Mouse (Mus musculus): ENCODE measurements around the gene Trcg1. TPM values are rescaled to one million over a fixed set of nuclear protein-coding genes. Genes with fewer than 3 reads are reported as not detected.

Gene Trcg1
- polyA plus RNA-seq, 1 experiment, result not detected

- TF ChIP-seq CTCF (IDR thresholded peaks at IDR 0.05; ENCODE audit: extremely low read depth, insufficient read depth, low read length) (no peak), POLR2A (IDR thresholded peaks at IDR 0.05; ENCODE audit: extremely low read depth, insufficient read depth, low read length) (no peak)
Observed at GRCm38 (mm10) chr9:57247201-57247671, 10.9 kb downstream of the Trcg1 start.

GRCm38 (mm10) chr9:57248030-57248942 lies 11.9 kb downstream of the Trcg1 start:
- no peak for TF ChIP-seq CTCF (IDR thresholded peaks at IDR 0.05; ENCODE audit: extremely low read depth, insufficient read depth, low read length)
- TF ChIP-seq POLR2A (IDR thresholded peaks at IDR 0.05; ENCODE audit: extremely low read depth, insufficient read depth, low read length), result no peak
- Histone ChIP-seq H3K4me1 (ENCODE audit: control insufficient read depth, insufficient read depth, low read length) (no peaks in the 10 kb centered on the region), H3K4me3 (ENCODE audit: insufficient read depth, low read length) (no peak overlapping the region), H3K27ac (ENCODE audit: insufficient read depth, low read length) (no peak overlapping the region)

More at GRCm38 (mm10) chr9:57247201-57247671, 10.9 kb downstream of the Trcg1 start:
- Histone ChIP-seq H3K27ac (ENCODE audit: insufficient read depth, low read length) (no peak overlapping the region), H3K4me1 (ENCODE audit: control insufficient read depth, insufficient read depth, low read length) (no peaks in the 10 kb centered on the region), H3K4me3 (ENCODE audit: insufficient read depth, low read length) (no peak overlapping the region)

DNA sequence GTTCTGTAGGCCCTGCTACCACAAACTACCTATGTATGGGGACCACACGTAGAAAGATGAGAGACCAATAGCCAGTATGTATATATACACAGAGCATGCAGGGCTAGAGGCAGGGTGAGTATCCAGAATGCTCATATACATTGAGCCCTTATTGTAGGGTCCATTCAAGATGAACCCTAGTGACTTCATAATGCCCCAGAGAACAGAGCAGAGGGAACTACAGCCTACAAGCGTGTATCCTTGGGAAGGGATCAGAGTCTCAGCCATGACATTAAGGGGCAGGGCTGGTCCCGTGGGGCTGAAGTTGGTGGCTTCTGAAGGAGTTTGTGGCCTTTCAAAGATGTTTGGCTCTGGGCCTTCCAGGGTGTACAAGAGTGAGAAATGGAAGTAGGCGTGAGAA lies 13.7 kb downstream of the Trcg1 start:
- TF ChIP-seq POLR2A (IDR thresholded peaks at IDR 0.05; ENCODE audit: extremely low read depth, insufficient read depth, low read length), result no peak
- TF ChIP-seq CTCF (IDR thresholded peaks at IDR 0.05; ENCODE audit: extremely low read depth, insufficient read depth, low read length), result no peak
- no peak overlapping the region for H3K27ac ChIP-seq (ENCODE audit: insufficient read depth, low read length)
- H3K4me3 ChIP-seq (ENCODE audit: insufficient read depth, low read length), result no peak overlapping the region
- H3K4me1 ChIP-seq (ENCODE audit: control insufficient read depth, insufficient read depth, low read length), result no peaks in the 10 kb centered on the region

DNA sequence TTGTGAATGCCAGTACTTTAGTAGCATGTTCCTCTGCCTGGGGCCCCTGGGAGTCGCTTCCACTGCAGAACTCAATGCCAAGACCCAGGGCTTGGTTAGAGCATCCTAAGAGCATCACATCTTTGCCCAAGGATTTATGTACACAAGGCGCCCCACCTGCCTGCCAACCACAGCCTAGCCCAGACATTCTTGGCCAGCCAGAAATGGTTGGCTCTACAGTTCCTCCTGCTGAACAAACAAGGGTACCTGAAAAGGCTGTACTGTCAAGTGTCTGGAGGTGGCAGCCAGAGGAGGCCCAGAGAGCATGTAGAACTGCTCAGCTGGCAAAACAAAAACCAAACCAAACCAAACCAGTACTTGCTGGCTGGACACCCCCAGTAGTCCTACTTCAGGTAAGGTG lies 14.8 kb downstream of the Trcg1 start:
- TF ChIP-seq CTCF (IDR thresholded peaks at IDR 0.05; ENCODE audit: extremely low read depth, insufficient read depth, low read length), result no peak
- TF ChIP-seq POLR2A (IDR thresholded peaks at IDR 0.05; ENCODE audit: extremely low read depth, insufficient read depth, low read length), result no peak
- Histone ChIP-seq H3K27ac (ENCODE audit: insufficient read depth, low read length) (no peak overlapping the region), H3K4me1 (ENCODE audit: control insufficient read depth, insufficient read depth, low read length) (no peaks in the 10 kb centered on the region), H3K4me3 (ENCODE audit: insufficient read depth, low read length) (no peak overlapping the region)

- H3K27ac ChIP-seq (ENCODE audit: insufficient read depth, low read length), result no peak overlapping the region
- TF ChIP-seq POLR2A (IDR thresholded peaks at IDR 0.05; ENCODE audit: extremely low read depth, insufficient read depth, low read length) (no peak), CTCF (IDR thresholded peaks at IDR 0.05; ENCODE audit: extremely low read depth, insufficient read depth, low read length) (no peak)
- H3K4me1 ChIP-seq (ENCODE audit: control insufficient read depth, insufficient read depth, low read length), result no peaks in the 10 kb centered on the region
- H3K4me3 ChIP-seq (ENCODE audit: insufficient read depth, low read length), result no peak overlapping the region
Observed at GRCm38 (mm10) chr9:57254061-57254460, 17.7 kb downstream of the Trcg1 start.

GRCm38 (mm10) chr9:57254823-57255495 lies 18.6 kb downstream of the Trcg1 start:
- Histone ChIP-seq H3K4me1 (ENCODE audit: control insufficient read depth, insufficient read depth, low read length) (no peaks in the 10 kb centered on the region), H3K27ac (ENCODE audit: insufficient read depth, low read length) (no peak overlapping the region), H3K4me3 (ENCODE audit: insufficient read depth, low read length) (no peak overlapping the region)
- TF ChIP-seq POLR2A (IDR thresholded peaks at IDR 0.05; ENCODE audit: extremely low read depth, insufficient read depth, low read length) (no peak), CTCF (IDR thresholded peaks at IDR 0.05; ENCODE audit: extremely low read depth, insufficient read depth, low read length) (no peak)

- no peaks in the 10 kb centered on the region for H3K4me1 ChIP-seq (ENCODE audit: control insufficient read depth, insufficient read depth, low read length)
- no peak for TF ChIP-seq CTCF (IDR thresholded peaks at IDR 0.05; ENCODE audit: extremely low read depth, insufficient read depth, low read length)
- no peak overlapping the region for H3K4me3 ChIP-seq (ENCODE audit: insufficient read depth, low read length)
- no peak overlapping the region for H3K27ac ChIP-seq (ENCODE audit: insufficient read depth, low read length)
Observed at GRCm38 (mm10) chr9:57256309-57256708, 20.0 kb downstream of the Trcg1 start.

- no peak overlapping the region for H3K4me3 ChIP-seq (ENCODE audit: insufficient read depth, low read length)
Observed at GRCm38 (mm10) chr9:57256861-57257260, 20.5 kb downstream of the Trcg1 start.

DNA sequence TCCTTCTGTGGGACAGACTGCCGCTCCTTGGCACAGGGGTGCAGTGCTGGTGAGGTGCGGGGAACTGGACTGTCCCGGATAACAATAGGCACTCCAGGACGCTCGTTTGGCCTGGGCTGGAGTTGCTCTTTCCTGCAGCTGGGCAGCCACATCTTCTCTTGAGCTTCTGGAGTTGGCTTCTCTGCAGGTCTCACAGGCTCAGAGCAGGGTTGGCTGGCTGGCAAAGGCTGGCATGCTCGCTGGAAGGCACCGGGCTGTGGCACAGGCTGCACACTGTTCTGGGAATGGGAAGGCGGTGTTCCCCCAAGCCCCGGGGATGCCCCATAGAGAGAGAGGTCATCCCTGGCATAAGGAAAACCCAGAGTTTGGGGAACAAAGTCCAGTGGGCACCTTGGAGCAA lies 21.3 kb downstream of the Trcg1 start:
- TF ChIP-seq CTCF (IDR thresholded peaks at IDR 0.05; ENCODE audit: extremely low read depth, insufficient read depth, low read length) (no peak), POLR2A (IDR thresholded peaks at IDR 0.05; ENCODE audit: extremely low read depth, insufficient read depth, low read length) (no peak)
- Histone ChIP-seq H3K4me3 (ENCODE audit: insufficient read depth, low read length) (no peak overlapping the region), H3K27ac (ENCODE audit: insufficient read depth, low read length) (no peak overlapping the region), H3K4me1 (ENCODE audit: control insufficient read depth, insufficient read depth, low read length) (peaks cover under 1% of the 10 kb centered on the region; the same call in 1 of the 2 replicates)

More at GRCm38 (mm10) chr9:57256861-57257260, 20.5 kb downstream of the Trcg1 start:
- Histone ChIP-seq H3K4me1 (ENCODE audit: control insufficient read depth, insufficient read depth, low read length) (no peaks in the 10 kb centered on the region), H3K27ac (ENCODE audit: insufficient read depth, low read length) (no peak overlapping the region)
- TF ChIP-seq CTCF (IDR thresholded peaks at IDR 0.05; ENCODE audit: extremely low read depth, insufficient read depth, low read length), result no peak
- no peak for TF ChIP-seq POLR2A (IDR thresholded peaks at IDR 0.05; ENCODE audit: extremely low read depth, insufficient read depth, low read length)

Data from cortical plate, adult 2 months (tissue).